Mouse (Mus musculus): ENCODE data around the gene Actn1.

The Actn1 gene

GRCm38 (mm10) chr12:80132250-80133003 lies 127.7 kb downstream of the Actn1 start:
- peak; percentile 90 to 95 for DNase-seq

DNA sequence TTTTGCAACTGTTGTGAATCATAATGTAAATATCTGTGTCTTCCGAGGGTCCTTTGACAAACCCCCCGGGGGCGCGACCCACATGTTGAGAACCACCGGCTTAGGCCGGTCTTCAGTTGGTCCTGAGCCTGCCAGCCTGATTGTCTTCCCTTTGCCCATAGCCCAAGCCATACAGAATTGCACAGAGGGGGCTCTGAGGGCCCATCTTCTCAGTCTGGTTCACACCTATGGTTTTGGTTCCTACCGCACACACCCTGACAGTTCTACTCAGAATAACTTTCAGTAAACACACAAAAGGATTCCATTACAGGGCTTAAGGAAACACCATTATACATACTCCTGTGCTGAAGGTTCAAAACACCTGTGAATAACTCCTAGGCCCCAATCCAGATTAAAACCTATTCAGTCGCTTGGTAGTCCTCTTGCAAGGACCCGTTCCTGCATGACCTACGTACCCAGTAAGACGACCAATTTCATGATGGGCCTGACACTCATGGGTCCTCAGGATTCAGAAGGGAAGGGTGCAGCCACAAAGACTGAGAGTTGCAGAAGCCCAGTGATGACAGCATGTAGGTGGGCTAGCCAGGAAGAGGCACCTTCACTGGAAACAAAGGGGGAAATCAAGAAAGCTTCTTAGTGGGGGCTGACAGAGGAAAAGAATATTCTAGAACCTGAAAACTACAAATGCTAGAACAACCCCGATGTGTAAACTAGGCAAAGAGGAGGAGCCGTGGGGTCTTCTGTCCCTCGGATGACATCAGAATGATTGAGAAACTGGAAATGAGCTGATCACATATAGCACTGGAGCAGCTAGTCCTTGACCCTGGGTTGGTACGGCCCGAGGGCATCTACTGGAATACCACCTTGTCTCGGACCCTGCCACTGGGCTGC lies 128.6 kb downstream of the Actn1 start:
- DNase-seq: peak; percentile 18 to 21

- DNase-seq: peak; percentile 67 to 69
Measured at GRCm38 (mm10) chr12:80130558-80131358, 129.4 kb downstream of the Actn1 start.

DNA sequence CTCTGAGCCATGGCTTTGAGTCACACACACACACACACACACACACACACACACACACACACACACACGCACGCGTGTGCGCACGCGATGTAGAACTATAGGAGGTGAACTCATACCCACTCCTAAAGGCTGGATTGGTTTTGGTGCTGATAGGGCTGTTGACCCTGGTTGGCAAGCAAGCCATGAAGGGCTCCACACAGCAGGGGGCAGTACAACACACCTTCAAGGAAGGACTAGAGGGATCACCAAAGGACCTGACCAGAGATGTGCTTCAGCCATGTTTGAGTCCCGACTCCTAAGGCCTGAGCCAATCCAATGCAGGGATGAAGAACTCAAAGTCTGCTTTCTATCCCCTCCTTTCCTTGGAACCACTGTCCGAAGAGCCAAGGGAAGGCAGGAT lies 130.6 kb downstream of the Actn1 start:
- peak; percentile 46 to 65 for DNase-seq

DNA sequence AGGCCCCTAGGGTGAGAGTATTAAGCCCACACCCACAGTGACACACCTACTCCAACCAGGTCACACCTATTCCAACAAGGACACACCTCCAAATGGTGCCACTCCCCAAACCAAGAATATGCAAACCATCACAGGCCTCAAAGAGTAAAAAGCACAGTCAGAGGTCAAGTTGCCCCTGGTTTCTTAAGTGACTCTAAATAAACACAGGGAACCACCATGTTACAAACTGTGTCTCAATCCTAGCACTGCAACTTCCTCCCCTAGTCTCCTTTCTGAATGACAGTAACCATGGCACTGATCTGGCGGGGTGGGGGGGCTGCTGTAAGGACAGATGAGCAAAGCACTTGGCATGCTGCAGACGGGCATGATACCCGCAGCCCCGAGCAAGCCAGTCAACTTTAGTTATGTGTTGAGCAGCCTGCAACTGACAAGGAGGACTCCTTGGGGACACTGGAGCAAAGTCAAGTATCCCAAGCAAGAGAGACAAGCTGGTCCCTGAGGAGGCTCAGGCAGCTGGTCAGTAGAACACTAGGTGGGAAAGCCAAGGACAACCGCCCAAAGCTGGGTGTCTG lies 132.9 kb downstream of the Actn1 start:
- DNase-seq: peak; percentile 16 to 22

DNA sequence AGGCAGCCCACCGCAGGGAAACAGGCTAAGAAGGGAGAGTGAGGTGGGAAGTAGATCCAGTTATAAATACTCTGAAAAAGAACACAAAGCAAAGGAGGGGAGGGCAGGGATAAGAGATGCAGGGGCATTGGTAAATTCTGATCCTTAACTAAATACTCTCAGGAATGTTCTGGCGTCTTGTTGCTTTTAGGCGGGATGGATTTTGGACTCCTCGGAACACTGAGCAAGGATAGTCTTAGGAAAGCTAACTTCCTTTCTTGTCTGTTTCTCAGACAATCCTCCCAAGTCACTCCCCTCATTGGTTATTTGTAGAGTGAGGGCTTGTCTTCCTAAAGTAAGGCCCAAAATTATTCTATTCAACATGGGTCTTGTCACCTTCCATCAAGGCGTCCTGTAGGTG lies 134.9 kb downstream of the Actn1 start:
- no peak for DNase-seq

DNA sequence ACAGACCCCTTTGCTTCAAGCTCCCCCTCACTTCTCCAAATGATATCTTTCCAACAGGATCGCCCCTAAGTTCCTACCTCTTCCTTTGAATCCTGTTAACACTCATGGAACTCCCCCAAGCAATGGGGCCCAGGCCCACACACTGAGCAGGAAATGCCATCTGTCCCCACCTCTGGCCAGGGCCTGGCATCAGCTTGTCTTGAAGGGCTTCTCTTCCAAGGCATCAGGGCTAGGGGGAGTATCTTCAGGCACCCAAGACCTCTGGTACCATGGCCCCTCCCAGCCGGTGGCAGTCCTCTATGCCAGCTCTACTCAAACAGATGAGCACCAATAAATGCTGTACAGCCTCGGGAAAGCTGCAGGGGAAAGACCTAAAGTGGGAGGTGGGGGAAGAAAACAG lies 135.4 kb downstream of the Actn1 start:
- peak in 1 of 2 experiments; percentile 21 for DNase-seq

DNA sequence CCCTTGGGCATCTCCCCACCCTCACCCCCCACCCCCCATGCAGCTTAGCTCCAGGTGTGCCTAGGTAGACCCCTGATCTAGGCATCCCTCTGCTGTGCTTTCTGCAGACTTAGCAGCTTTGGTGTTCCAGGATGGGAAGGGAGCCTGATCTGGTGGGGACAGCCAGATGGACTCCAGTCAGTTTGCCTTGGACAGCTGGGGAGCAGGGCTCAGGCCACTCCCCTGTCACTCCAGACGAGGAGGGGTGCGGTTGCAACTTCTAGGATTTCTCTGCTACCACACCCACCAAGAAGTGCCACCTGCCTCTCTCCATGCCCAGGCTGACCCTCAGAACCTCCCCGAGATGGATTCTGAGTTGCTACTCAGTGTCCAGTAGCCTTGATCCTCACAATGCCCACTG lies 136.0 kb downstream of the Actn1 start:
- peak in 1 of 2 experiments; percentile 39 for DNase-seq

GRCm38 (mm10) chr12:80123227-80123803 lies 136.9 kb downstream of the Actn1 start:
- peak; percentile 75 to 91 for DNase-seq

DNA sequence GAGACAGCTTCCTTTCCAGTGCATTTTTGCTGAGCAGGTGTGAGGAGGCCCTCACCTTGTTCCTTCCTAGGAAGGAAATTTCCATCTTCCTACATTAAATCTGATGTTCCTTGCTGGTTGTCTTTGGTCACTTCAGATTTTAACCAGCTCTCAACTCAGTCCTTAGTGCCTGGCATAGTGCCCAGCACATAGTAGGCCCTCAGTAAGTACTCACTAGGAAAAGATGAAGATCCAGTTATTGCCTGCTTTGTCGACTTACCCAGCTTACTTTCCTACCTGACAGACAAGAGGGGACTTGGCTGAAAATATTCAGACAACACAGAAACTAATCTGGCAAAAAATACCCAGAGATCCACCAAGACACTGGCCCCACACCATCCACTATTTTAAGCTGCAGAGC lies 138.7 kb downstream of the Actn1 start:
- DNase-seq: no peak

GRCm38 (mm10) chr12:80118588-80118987 lies 141.6 kb downstream of the Actn1 start:
- no peak for DNase-seq
